Mouse (Mus musculus): ENCODE data around the gene Adam11.

- TF ChIP-seq CTCF (IDR thresholded peaks at IDR 0.05; ENCODE audit: insufficient read depth, low read depth, low read length): no peak
- TF ChIP-seq POLR2A (IDR thresholded peaks at IDR 0.05; ENCODE audit: insufficient read depth, low read depth, low read length): no peak
These were observed 65.2 kb downstream of the Adam11 start for GRCm38 (mm10) chr11:102826476-102826875.
